Mouse (Mus musculus): Measurements from ENCODE around the gene Spin1. TPM values are rescaled to one million over a fixed set of nuclear protein-coding genes. Genes with fewer than 3 reads are reported as not detected.

Gene Spin1
- total and polyA plus RNA-seq, 3 experiments, result 8.5 to 67.6 (median 54.1) TPM

DNA sequence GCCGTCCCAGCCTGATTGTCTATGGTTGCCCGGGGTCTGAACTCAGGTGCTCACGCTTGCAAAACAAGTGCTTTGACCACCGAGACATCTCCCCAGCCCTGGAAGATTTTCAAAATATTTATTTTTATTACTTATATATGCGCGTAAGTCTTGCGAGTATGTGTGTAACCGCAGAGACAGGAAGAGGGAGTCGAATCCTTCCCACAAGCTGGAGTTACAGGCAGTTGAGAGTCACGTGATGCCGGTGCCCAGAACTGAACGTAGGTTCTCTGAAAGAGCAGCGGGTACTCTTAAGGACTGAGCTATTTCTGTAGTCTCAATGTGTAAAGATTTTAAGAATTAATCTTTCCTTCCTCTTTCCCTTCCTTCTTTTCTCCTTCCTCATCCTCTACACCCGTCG lies 93.2 kb downstream of the Spin1 start:
- DNase-seq, result no peak

DNA sequence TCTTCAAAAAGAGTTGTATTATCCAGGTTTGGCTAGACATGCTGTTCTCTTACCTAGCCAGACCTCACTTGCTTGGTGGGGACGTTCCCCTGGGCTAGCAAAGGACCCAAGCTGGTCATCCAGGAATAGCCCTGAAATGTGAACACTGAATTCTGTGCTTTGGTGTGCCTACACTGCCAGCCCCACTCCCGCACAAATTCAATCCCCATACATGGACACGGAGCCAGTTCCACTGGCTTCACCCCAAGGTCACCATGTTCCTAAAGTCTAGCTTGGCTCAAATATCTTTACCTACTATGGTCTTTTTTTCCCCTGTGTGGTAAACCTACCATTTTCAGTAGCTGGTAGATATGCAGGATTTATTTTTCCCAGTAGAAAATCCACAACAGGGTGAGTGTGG lies 97.0 kb downstream of the Spin1 start:
- no peak for DNase-seq

DNA sequence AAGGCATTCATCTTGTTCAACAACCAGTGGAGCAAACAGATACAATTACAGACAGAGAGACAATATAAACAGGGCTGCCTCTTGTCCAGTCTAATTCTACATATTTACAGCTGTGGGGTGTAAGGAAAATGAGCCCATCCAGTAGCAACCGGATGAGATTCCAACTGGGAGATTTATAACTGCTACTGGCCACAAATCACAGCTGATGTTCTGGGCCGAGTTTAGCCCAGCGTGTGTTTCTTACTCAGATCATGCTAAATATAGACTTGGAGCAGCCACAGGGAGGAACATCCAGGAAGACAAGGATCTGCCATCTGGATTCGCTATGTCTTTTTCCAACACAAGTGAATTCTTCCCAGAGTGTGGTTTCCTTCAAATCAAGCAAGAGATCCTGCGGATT lies 97.5 kb downstream of the Spin1 start:
- DNase-seq, result peak; percentile 57

Other genes starting within 250 kb of the Spin1 start
- under 1 TPM; 0.62 to 0.63 TPM for gene Nxnl2, start 70.1 kb downstream of the Spin1 start, total RNA-seq (2021)
- 0.24 and 0.62 TPM in 2 replicates for gene Nxnl2, start 70.1 kb downstream of the Spin1 start, polyA plus RNA-seq (2012; rRNA removed)